Mouse (Mus musculus) frontal cortex, postnatal 14 days (tissue): ENCODE data around the gene Eif3g.
A peak's percentile ranks its signal among the peaks of the same experiment; 100 is the strongest.

Source experiments
- DNase-seq, 2 experiments: peaks; one replicate each; pipeline ENCODE4 v3.0.0; 2022; ENCODE audit warnings: low spot score in 2 of 2

Eif3g gene

DNA sequence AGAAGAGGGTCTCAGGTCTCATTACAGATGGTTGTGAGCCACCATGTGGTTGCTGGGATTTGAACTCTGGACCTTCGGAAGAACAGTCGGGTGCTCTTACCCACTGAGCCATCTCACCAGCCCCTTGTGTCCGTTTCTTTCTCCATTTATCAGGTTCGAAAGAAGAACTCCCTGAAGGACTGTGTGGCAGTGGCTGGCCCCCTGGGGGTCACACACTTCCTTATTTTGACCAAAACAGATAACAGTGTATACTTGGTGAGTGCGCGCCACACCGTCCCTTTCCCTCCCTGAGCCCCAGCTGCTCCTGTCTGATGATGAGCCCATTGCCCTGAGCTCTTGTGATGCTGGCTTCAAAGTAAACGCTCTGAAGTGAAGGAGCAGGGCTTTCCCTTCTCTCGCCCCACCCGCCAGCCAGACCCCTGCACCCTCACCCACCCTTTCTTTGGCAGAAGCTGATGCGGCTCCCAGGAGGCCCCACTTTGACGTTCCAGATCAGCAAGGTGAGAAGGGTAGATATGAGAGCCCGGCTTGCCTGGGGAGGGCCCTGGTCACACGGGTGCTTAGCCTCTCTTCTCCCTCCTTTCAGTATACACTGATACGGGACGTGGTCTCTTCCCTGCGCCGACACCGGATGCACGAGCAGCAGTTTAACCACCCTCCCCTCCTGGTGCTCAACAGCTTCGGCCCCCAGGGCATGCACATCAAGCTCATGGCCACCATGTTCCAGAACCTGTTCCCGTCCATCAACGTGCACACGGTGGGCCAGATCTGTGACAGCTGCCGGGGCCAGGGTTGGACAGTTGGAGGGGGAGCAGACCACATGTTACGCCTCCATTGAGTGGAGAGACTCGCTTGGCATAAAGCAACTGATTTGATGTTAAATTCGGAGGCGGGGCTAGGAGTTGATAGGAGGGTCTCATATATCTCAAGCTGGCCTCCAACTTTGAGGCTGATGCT, 9.0 kb downstream of the Eif3g start:
- no peak for DNase-seq

GRCm38 (mm10) chr9:20888386-20888765, 10.0 kb downstream of the Eif3g start:
- no peak for DNase-seq

DNA sequence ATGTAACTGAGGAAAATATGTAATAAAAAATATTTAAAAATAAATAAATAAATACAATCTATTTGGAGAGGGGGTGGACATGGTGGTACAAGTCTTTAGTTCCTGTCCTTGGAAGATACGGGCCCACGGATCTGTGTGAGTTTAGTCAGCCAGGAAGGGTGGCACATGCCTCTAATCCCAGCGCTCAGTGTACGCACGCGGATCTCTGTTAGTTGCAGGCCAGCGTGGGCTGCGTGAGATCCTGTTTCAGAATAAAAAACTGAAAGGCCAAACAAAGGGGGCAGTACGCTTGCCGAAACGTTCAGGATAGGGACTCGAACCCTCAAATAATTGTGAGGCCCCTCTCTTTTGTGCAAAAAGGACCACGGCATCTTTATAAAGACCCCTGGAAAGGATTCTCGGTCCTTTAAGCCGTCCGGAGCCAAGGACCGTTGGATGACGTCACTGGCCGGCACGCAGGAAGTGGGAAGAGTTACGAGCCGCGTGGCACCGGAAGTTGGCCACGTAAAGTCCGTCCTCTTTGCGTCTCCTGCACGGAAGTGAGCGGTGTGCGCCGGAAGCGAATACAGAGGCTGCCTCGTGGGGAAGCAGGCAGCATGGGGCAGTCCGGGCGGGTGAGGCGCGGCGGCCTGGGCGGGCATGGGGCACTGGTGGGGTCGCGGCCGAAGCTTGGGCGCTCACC, 10.6 kb downstream of the Eif3g start, which contains the start of gene Ppan:
TSS of gene Ppan (plus strand) at position 472 of the 682 bp plus-strand sequence.
- DNase-seq = peak; percentile 93 to 94

- DNase-seq = no peak
Observed at GRCm38 (mm10) chr9:20887191-20887590, 11.2 kb downstream of the Eif3g start.

DNA sequence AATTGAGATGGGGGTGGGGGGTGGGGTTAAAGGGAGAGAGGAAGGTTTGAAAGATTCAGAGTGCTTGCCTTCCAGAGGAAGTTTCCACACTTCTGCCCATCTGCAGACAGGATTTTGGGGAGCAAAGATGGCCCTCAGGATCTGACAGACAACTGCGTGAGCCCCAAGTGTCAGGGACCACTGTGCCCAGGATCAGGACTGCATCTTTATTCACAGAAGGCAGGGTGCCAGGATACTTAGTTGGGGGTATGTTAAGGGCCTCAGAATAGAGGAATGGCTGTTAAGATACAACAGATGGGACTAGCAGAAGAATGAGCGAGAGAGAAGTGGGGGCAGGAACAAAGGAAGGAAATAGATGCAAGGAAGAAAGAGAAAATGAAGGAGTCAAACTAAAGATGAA, 11.9 kb downstream of the Eif3g start:
- no peak for DNase-seq

GRCm38 (mm10) chr9:20879097-20879792, 19.2 kb downstream of the Eif3g start, which contains the start of gene Angptl6:
Gene Angptl6, minus strand, starts transcription at chr9:20879727.
- no peak for DNase-seq

DNA sequence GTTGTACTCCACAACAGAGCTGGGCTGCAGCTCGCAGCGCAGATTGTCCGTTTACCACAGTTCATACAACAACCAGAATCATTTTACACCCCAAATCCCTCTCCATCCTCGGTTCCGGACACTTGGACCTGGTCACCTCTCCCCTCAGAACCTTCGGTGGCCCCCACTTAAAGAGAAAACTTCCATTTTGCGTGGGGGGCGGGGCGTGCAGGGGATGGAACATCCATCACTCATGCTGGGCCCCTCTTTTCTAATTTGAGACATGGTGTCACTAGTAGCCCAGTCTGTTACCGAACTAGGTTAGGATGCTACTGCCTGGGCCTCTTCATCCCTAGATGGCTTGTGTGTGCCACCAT, 19.7 kb downstream of the Eif3g start:
- DNase-seq = no peak

- peak; percentile 99 for DNase-seq
Observed at GRCm38 (mm10) chr9:20878041-20878709, 20.2 kb downstream of the Eif3g start.

DNA sequence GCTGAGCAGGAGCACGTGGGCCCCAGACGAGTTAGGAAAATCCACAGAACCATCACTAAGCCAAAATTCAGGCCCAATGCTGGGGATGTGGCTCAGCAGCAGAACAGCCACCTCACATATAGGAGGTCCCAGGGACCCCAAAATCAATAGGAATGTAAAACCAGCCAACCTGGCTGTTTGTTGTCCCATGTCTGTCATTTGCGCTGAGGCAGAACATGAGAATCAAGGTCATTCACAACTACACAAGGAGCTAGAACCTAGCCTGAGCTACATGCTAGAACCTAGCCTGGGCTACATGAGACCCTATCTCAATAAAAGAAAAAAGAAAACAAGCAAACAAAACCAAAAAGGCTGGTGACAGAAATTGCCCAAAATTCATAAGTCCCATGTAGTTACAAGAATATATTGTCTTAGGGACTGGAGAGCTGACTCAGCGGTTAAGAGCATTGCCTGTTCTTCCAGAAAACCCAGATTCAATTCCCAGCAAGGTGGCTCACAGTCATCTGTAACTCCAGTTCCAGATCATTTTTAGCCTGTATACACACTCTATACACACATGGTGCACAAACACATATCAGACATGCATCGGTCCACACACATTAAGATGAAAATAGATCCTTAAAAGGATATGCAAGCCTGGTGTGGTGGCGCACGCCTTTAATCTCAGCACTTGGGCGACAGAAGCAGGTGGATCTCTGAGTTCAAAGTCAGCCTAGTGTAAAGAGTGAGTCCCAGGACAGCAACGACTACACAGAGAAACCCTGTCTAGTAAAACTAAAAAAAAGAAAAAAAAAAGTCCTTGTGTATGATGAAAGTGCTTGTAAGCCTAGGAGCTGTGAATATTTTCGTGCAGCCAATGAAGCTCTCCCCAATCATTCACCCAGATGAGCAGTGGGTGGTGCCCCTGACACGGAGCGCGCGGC, 21.0 kb downstream of the Eif3g start:
- DNase-seq = no peak

- no peak for DNase-seq
Observed at GRCm38 (mm10) chr9:20876318-20877117, 21.9 kb downstream of the Eif3g start.

DNA sequence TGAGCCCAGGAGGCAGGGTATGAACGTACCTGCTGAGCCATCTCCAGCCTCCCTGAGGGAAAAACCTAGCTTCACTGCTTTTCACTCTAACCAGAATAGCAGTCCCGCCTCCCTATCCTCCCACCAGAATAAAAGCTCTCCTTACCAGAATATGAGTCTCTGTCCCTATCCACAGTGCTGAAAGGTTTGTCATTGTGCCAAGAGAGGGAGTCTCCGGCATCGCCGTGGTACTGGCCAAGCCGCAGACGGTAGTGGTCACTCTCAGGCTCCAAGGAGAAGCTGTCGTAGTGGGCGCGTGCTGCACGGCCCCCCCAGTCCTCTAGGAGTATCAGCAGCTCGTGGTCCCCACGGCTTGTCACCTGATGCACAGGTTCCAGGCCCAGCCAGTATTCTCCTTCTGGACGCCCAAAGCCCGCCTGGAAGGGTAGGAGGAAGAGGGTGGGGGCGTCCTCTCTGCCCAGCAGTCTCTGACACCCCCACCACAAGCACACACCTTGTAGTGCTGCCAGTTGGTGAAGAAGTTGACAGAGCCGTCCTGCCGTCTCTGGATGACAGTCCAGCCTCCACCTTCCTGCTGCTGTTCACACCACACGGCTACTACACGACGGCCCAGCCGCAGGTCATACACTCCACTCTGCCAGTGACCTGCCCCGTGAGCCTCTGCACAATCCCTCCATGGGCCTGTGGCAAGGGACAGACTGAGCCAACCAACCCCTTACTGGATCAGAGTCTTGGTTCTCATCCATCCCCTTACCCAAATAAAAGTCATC, 23.2 kb downstream of the Eif3g start:
- no peak for DNase-seq

- DNase-seq = no peak
Observed at GRCm38 (mm10) chr9:20873521-20873920, 24.9 kb downstream of the Eif3g start.

DNA sequence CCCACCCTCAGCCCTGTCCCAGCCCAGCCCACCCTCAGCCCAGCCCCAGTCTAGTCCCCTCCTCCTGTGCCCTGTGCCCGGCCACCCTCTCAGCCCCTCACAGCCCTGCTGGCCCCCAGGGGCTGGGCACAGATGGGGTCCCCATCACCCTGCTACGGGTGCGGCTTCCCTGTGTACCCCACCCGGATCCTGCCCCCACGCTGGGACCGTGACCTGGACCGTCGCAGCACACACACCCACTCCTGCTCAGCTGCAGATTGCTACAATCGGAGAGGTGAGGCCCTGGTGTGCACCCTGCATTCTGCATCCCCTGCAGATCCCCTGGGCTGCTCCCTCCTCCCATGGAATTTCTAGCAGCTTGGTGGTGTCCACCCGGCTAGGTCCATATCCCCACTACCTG, 25.4 kb downstream of the Eif3g start:
- DNase-seq = no peak

DNA sequence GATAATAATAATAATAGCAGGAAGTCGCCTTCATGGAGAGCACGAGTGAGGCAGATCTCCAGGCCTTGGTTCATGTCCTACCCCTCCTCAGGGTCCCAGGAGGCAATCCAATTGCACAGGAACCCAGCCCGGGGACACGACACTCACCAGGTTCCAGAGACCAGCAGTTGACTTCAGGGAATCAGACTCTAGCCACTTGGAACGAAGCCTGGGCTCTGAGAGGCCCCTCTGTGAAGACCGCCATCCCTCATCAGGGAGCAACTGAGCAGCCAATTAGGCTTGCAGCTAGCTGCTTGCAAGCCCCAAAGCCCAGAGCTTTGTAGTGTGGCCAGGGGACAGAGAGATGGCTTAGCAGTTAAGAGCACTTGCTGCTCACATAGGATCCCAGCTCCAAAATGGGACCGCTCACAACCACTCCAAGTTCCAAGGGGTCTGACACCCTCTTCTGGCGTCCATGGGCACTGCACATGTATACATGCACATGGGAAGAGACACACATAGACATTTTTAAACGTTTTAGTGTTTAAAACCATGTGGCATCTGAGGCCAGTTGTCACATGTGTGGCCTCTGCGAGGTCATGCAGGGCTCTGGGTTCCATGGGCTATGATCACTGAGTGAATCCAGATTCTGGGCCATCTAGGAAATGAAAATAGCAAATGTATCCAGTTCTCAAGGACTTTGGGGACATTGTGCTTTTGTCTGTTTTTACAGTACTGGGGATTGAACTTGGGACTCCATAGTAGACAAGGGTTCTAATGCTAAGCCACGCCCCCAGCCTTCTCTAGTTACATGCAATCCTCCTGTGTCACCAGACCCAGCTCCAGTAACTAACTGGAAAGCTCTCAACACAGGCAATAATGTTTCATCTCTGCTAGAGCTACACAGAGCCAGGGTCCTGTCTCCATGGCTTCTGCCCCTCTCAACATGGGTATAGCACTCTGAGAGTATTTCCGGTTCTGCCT, 27.9 kb downstream of the Eif3g start:
- no peak for DNase-seq

DNA sequence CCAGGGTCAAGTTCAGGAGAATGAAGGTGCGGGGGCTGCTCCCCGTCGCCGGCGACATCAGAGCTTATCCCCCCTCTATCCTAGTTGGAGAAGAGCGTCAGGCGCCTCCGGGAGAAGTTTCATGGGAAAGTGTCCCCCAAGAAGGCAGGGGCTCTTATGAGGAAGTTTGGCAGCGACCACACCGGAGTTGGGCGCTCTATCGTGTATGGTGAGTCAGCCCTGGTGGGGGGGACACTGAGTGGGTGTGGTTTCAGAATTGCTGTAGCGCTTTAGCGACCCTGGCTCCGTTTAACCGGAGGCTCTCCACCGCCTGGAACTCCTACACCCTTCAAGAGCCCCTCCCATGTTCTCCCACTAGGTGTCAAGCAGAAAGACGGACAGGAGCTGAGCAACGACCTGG, 29.2 kb downstream of the Eif3g start:
- no peak for DNase-seq

DNA sequence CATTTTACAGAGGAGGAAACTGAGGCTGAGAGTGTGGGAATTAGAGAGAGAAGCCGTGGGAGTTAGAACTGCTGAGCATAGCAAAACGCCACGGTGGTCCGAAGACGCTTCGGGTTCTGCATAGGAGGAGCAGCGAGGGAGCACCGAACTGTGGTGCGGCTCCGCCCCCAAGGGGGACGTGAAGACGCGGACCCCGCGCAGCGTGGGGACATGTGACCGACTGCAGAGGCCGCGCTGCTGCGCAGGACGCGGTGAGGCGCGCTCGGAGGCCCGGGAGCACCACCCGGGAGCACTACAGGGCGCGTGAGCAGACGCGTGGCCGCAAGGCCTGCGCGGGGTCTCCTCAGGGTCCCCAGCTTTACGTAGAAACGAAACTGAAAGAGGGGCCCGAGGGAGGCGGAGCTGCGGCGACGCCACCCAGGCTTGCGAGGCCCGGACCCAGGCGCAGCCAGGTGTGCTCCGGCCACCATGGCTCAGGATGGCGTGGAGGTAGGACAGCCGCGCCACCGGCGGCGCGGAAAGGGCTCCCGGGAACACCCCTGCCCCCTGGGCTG, 29.9 kb downstream of the Eif3g start, which contains the start of gene A230050P20Rik:
TSS of gene A230050P20Rik (plus strand) at position 195 of the 554 bp plus-strand sequence.
- DNase-seq = peak; percentile 61 to 69

- no peak for DNase-seq
Observed at GRCm38 (mm10) chr9:20866879-20867278, 31.5 kb downstream of the Eif3g start.
